Mouse (Mus musculus) bone marrow macrophage, adult 2 months (primary cell): ENCODE results near the gene Thnsl2.

ENCODE experiments used
- CTCF ChIP-seq: IDR thresholded peaks from 2 replicates; pipeline ENCODE4 v1.5.1; 2012; ENCODE audit warnings: low read depth, mild to moderate bottlenecking, low read length, moderate library complexity
- POLR2A ChIP-seq: IDR thresholded peaks from 2 replicates; pipeline ENCODE4 v1.6.1; 2012; ENCODE audit warnings: mild to moderate bottlenecking, low read depth, low read length, borderline replicate concordance

- TF ChIP-seq POLR2A: no peak
- TF ChIP-seq CTCF: no peak
Measured at GRCm38 (mm10) chr6:71162269-71162668, 18.0 kb upstream of the Thnsl2 start.
